Mouse (Mus musculus) embryonic facial prominence, embryonic 12.5 days (tissue): Measurements from ENCODE around the gene Nxf1. TPM values are rescaled to one million over a fixed set of nuclear protein-coding genes. Genes with fewer than 3 reads are reported as not detected.

Experiments used
- ATAC-seq: fragments of 200-750 bp; cut with Nextera tagmentation; 2 replicates; pipeline ENCODE4 v1.8.0; 2017; ENCODE audit not compliant: insufficient number of reproducible peaks, insufficient read depth, low FRiP score, low TSS enrichment
- H3K27ac ChIP-seq: fragments of 300-500 bp; sonication (generic); 2 replicates; pipeline ENCODE4 v1.5.1; 2016; ENCODE audit warnings: mild to moderate bottlenecking
- H3K27me3 ChIP-seq: fragments of 300-500 bp; sonication (generic); 2 replicates; pipeline ENCODE4 v1.6.1; 2016; ENCODE audit warnings: mild to moderate bottlenecking, moderate library complexity
- H3K36me3 ChIP-seq: fragments of 300-500 bp; sonication (generic); 2 replicates; pipeline ENCODE4 v1.6.1; 2016; ENCODE audit warnings: mild to moderate bottlenecking
- H3K4me1 ChIP-seq: fragments of 300-500 bp; sonication (generic); 2 replicates; pipeline ENCODE4 v1.6.1; 2016
- H3K4me2 ChIP-seq: fragments of 300-500 bp; sonication (generic); replicated peaks from 2 replicates; pipeline ENCODE4 v1.6.1; 2016; ENCODE audit warnings: mild to moderate bottlenecking, moderate library complexity
- H3K4me3 ChIP-seq: fragments of 300-500 bp; sonication (generic); 2 replicates; pipeline ENCODE4 v1.5.1; 2016; ENCODE audit warnings: mild to moderate bottlenecking
- H3K9ac ChIP-seq: fragments of 300-500 bp; sonication (generic); 2 replicates; pipeline ENCODE4 v1.6.1; 2016; ENCODE audit warnings: mild to moderate bottlenecking, moderate library complexity
- H3K9me3 ChIP-seq: fragments of 300-500 bp; sonication (generic); 2 replicates; pipeline ENCODE4 v1.6.1; 2016; ENCODE audit warnings: mild to moderate bottlenecking, moderate library complexity
- WGBS: fragments of 180-500 bp; shearing (Covaris S2); methylation state at CpG from one replicate; pipeline ENCODE4 v1.1.7; 2016; 5-methylcytosine and 5-hydroxymethylcytosine counted together
- polyA plus RNA-seq: library from polyadenylated mRNA; unstranded; fragments of >200 nt; fragmentation: Nextera tagmentation; extraction: Ambion mirVana; gene quantifications from 2 replicates; pipeline ENCODE4 v1.2.1, GENCODE M21; 2016

Nxf1 gene
- polyA plus RNA-seq = 218 and 221 TPM in 2 replicates

DNA sequence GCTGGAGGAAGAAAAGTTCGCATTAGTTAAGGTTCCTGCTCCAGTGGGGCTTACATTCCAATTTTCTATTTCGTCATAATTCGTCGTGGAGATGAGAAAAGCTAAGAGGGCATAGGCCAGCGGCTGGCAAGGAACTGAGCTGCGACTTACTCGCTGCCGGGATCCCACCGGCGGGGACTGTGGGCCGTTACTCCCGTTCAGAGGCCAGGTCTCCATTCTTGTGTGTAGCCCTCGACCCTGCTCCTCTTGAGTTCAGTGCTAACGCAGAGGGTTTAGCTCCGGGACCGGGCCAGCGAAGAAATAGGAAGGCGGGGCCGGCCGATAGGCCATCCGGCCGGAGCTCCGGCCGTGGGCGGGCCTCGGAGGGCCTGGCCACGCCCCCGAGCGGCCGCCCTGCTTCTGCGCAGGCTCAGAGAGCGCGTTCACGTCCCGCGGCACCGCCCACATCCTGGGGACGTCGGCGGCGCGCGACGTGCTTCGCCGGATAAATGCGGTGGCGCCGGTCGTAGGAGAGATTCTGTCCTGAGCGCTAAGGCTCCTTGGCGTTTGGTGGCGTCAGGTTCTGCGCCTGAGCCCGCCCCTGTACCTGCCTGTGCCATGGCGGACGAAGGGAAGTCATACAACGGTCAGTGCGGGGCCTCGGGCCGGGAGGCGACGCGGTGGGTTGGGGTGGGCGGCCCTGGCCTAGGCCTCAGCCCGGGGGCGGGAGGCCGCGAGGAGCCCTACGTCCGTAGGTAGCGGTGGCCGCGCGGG lies at the start of gene Nxf1:
Gene Nxf1 (plus strand): TSS at position 439 of the 753 bp plus-strand sequence.
- no peaks in the 10 kb centered on the region for H3K9me3 ChIP-seq
- peak within 1 kb of the TSS; percentile 61 for H3K4me2 ChIP-seq
- peak within 1 kb of the TSS; percentile 93 for H3K27ac ChIP-seq
- WGBS = under 1% methylated on average over 75 of the region's 75 CpGs
- H3K9ac ChIP-seq = peak within 1 kb of the TSS; percentile 99
- peaks cover 18% of the 10 kb centered on the region for H3K4me1 ChIP-seq
- peaks cover 32% of the 10 kb centered on the region for H3K36me3 ChIP-seq
- H3K4me3 ChIP-seq = peak within 1 kb of the TSS; percentile 100
- no peaks in the 10 kb centered on the region for H3K27me3 ChIP-seq
- ATAC-seq = peak; percentile 82

DNA sequence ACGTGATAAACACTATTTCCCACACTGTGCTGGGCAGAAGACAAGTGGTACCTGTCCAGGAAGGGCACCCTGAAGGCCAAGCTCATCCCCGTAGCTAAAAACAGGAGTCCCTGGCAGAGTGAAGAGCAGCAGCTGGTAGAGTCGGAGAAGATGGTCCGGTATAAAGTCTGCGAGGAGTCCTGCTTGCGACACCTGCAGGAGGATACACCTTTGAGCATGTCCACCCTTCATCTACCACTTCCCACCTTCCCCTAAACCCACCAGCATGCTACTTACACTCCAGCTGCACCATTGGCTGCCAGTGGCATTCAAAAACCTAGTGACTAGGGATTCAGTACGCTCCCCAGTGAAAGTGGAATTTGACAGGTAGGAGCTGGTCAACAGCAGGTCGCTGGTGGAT lies 47.9 kb upstream of the Nxf1 start:
- no peak for ATAC-seq
- Histone ChIP-seq H3K36me3 (peaks cover 56% of the 10 kb centered on the region), H3K27me3 (no peaks in the 10 kb centered on the region), H3K4me3 (no peak overlapping the region), H3K9me3 (no peaks in the 10 kb centered on the region), H3K4me2 (no peak overlapping the region), H3K4me1 (peaks cover 19% of the 10 kb centered on the region), H3K27ac (no peak overlapping the region), H3K9ac (no peak overlapping the region)
- WGBS = 95% methylated on average over 8 of the region's 8 CpGs

DNA sequence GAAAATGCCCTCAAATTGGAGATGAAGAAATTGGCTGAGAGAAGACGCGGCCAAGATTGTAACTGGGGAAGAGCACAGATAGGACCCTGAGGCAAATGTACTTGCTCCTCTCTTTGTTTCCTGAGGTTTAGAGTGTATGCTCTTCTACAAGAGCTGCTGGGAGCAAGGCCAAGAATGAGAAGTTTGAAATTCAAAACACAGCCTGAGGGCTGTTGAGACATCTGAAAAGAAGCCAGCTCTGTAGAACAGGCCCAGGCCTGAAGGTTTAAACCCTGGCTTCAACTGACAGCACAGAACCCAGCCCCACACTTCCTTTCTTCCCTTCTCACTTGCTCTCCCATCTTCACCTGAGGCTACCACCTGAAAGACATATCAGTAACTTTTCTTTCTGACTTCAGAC lies 46.8 kb upstream of the Nxf1 start:
- no peaks in the 10 kb centered on the region for H3K9me3 ChIP-seq
- no peak for ATAC-seq
- H3K4me1 ChIP-seq = peaks cover 22% of the 10 kb centered on the region
- no peak overlapping the region for H3K27ac ChIP-seq
- no peak overlapping the region for H3K9ac ChIP-seq
- H3K27me3 ChIP-seq = no peaks in the 10 kb centered on the region
- H3K36me3 ChIP-seq = peaks cover 56% of the 10 kb centered on the region
- 89% methylated on average over 2 of the region's 2 CpGs for WGBS
- no peak overlapping the region for H3K4me3 ChIP-seq
- 0 out of 2 replicates have a peak overlapping the region, but pooled peaks have one; percentile 4 for H3K4me2 ChIP-seq

DNA sequence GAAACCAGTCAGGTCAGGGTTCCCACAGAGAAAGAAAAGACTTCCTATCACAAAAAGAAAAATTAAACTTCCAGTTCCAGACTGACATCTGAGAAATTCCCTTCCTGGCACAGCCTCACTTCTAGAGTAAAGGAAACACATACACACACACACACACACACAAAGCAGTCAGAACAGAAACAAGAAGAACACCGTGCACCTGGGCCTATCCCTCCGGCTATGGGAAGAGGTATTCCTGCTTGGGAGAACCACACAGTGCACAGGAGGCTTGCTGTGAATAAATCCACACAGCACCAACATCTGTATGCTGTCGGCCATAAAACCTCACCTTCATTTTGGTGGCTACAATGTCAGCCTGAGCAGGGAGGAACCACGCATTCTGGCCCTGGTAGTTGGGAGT lies 45.4 kb upstream of the Nxf1 start:
- Histone ChIP-seq H3K4me1 (peaks cover 22% of the 10 kb centered on the region), H3K27me3 (no peaks in the 10 kb centered on the region), H3K9ac (no peak overlapping the region), H3K4me3 (peak overlapping the region; percentile 86), H3K36me3 (peaks cover 53% of the 10 kb centered on the region), H3K27ac (peak overlapping the region; percentile 26; the same call in 1 of the 2 replicates), H3K9me3 (no peaks in the 10 kb centered on the region), H3K4me2 (peak overlapping the region; percentile 68)
- WGBS = 77% methylated on average over 4 of the region's 4 CpGs
- no peak for ATAC-seq

DNA sequence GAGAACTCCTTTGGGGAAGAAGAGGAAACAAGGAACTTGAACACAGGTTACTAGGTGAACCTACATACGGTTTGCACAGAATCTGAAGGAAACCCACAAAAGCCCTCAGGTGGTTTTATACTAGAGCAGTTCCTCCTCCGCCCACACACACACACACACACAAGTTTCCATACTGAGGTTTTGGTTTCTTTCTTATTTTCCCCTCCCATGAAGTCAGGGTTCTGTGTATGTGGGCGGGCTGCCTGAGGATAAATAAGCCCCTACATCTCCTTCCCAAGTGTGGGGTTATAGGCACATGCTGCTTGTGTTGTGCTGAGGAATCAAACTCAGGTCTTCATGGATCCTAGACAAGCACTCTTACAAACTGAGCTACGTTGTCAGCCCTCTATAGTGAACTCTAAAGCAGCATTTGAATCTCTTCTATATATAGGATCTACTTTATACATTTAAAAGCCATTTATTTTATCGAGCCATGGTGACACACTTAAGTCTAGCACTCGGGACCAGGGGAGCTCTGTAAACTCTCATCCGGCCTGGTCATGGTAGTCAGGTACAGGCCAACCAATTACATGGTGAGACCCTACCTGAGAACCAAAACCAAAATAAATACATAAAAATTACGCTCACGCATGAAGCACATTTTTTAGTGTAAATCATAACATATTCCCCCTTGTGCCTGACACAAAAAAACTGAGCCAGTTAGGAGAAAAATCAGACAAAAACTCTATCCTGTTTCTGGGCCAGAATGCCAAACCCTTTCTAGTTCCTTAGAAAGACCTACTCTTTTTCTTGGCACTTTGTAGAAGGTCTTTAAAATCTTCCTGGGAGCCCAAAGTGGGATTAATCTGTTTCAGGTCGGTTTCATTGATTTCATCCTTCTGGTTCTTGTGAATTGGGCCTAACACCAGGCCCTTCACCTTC lies 44.7 kb upstream of the Nxf1 start:
- Histone ChIP-seq H3K4me2 (peak overlapping the region; percentile 68), H3K27ac (peak overlapping the region; percentile 93), H3K4me1 (peaks cover 22% of the 10 kb centered on the region), H3K4me3 (peak overlapping the region; percentile 86), H3K36me3 (peaks cover 47% of the 10 kb centered on the region), H3K27me3 (no peaks in the 10 kb centered on the region), H3K9ac (peak overlapping the region; percentile 92), H3K9me3 (no peaks in the 10 kb centered on the region)
- WGBS = 55% methylated on average over 10 of the region's 10 CpGs
- ATAC-seq = no peak

DNA sequence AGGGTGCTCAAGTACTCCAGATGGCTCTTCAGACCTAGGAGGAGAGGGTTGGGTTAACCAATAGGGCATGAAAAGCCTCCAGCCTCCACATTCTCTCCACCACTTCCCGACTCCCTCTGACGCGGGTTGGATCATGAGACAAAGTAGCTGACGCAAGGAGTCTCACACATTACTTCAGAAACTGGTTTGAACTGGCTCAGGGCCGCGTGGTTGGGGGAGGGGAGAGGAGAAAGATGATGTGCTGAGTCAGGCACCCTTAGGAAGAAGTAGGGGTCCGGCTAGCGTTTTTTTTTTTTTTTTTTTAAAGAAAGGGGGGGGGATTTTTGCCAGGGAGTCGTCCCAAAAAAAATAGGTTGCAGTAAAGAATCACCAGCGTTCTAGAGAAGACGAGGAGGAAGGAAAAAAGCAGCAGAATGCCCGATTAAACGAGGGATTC lies 44.0 kb upstream of the Nxf1 start:
- Histone ChIP-seq H3K27ac (peak overlapping the region; percentile 93), H3K4me1 (peaks cover 22% of the 10 kb centered on the region), H3K4me3 (peak overlapping the region; percentile 86), H3K9ac (peak overlapping the region; percentile 92), H3K27me3 (no peaks in the 10 kb centered on the region), H3K9me3 (no peaks in the 10 kb centered on the region), H3K4me2 (peak overlapping the region; percentile 68), H3K36me3 (peaks cover 40% of the 10 kb centered on the region)
- WGBS = under 1% methylated on average over 13 of the region's 13 CpGs
- peak; percentile 52; the same call in 1 of the 2 replicates for ATAC-seq

DNA sequence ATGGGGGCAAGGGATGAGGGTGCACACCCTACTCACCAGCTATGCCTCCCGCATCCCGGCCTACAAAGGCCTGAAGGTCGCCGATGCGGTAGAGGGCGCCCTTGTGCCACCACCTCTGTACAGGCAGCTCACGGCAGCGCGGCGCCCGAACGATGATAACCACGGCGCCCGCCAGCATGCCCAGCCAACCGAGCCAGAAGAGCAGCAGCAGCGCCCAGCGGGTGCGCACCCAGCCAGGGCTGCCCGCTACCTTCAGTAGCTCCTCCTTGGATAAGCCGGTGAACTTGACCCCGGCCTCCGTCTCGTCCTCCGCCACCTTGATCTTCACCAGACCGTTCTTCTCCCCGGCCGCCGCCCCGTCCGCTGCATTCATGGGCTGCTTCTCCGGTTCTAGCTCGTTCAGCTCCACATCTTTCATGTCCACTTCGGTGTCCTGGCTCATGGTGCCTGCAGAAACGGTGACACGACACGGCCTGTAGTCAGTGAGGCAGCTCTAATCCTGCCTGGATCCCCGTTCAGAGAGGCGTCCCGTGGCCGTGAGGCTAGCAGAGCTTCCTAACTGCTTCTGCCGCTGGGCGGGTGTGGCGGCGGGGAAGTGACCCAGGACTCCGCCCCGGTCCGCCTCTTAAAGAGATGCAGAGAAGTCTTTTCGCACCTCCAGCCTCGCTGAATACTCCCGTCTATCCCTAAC lies 43.4 kb upstream of the Nxf1 start:
- H3K27ac ChIP-seq = peak overlapping the region; percentile 93
- H3K36me3 ChIP-seq = peaks cover 34% of the 10 kb centered on the region
- H3K9ac ChIP-seq = peak overlapping the region; percentile 92
- no peaks in the 10 kb centered on the region for H3K9me3 ChIP-seq
- H3K4me2 ChIP-seq = peak overlapping the region; percentile 68
- H3K4me3 ChIP-seq = peak overlapping the region; percentile 86
- under 1% methylated on average over 51 of the region's 51 CpGs for WGBS
- H3K27me3 ChIP-seq = no peaks in the 10 kb centered on the region
- peaks cover 22% of the 10 kb centered on the region for H3K4me1 ChIP-seq
- peak; percentile 93 for ATAC-seq

DNA sequence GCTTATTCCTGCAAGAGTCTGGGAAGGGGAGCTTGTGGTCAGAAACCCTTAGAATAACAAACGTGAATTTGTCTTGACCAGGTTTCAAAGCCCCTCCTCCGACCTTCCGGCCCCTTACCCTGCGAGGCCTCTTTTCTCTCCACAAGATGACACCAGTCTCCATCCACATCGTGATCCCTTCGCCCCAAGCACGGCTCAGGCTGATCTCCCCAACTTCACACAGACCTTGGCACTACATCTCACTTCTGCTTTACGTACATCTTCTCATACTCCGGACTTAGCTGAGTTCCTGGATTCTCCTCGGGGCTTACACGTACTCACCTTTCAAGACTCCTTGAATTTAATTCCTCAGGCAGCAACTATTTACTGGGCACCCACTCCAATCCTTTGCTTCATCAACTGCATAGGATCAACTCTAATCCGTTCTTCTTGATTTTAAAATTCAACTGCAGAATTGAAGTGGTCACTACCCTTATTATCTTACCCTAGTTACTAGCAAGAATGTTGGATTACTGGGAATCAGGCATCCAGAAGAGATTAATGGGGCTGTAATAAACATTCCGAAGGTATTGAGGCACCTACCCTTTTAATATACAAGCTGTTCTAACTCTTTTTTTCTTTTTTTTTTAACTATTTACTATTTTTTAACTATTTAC lies 42.7 kb upstream of the Nxf1 start:
- peaks cover 27% of the 10 kb centered on the region for H3K36me3 ChIP-seq
- 0 out of 2 replicates have a peak, but pooled peaks have one; percentile 3 for ATAC-seq
- 8% methylated on average over 13 of the region's 13 CpGs for WGBS

DNA sequence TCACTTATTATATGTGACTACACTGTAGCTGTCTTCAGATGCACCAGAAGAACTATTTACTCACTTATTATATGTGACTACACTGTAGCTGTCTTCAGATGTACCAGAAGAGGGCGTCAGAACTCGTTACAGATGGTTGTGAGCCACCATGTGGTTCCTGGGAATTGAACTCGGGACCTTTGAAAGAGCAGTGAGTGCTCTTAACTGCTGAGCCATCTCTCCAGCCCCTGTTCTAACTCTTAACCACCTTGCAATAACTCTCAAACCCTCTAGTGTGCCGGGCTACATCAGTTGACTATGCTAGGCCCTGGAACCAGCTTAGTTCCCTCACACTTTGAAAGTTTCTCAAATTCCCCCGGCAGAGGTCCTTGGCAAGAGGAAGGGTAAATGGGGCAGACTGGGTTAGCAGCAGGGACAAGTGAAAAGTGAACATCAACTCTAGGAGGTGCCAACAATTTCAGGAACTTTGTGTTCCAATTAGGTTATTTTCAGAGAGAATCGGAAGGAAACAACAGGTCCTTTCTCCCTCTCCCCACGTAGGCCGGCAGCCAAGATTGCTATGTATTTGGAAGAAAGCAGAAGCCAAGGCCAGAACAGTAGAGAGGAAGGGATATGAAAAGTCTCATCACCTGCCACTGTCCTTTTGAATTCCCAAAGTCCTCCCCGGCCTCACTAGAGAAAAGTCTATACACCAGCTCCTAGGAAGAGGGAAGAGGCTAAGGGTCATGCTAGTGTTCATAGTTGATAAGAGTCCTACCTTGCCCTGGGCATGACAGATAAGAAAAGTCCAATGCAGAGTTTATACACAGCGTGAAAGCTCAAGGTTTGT lies 42.0 kb upstream of the Nxf1 start:
- no peak overlapping the region for H3K27ac ChIP-seq
- ATAC-seq = no peak

More for the DNA sequence above, 42.7 kb upstream of the Nxf1 start:
- H3K9ac ChIP-seq = peak overlapping the region; percentile 92
- H3K4me2 ChIP-seq = peak overlapping the region; percentile 68
- H3K27me3 ChIP-seq = no peaks in the 10 kb centered on the region
- peak overlapping the region; percentile 86 for H3K4me3 ChIP-seq
- no peaks in the 10 kb centered on the region for H3K9me3 ChIP-seq
- H3K4me1 ChIP-seq = peaks cover 22% of the 10 kb centered on the region
- H3K27ac ChIP-seq = peak overlapping the region; percentile 93

More for the DNA sequence above, 42.0 kb upstream of the Nxf1 start:
- no peak overlapping the region; the same call in 1 of the 2 replicates for H3K4me2 ChIP-seq
- no peak overlapping the region for H3K4me3 ChIP-seq
- peaks cover 20% of the 10 kb centered on the region for H3K36me3 ChIP-seq
- H3K9me3 ChIP-seq = 0 out of 2 replicates have a peak, but pooled peaks cover 2% of the 10 kb centered on the region
- peaks cover 22% of the 10 kb centered on the region for H3K4me1 ChIP-seq
- WGBS = 76% methylated on average over 10 of the region's 10 CpGs
- no peaks in the 10 kb centered on the region for H3K27me3 ChIP-seq
- H3K9ac ChIP-seq = no peak overlapping the region
